Mouse (Mus musculus): ENCODE measurements around the gene Aifm2.
A peak's percentile ranks its signal among the peaks of the same experiment; 100 is the strongest.

The Aifm2 gene

GRCm38 (mm10) chr10:61717406-61718296 is 2.6 kb downstream of the Aifm2 start:
- no peak for DNase-seq

GRCm38 (mm10) chr10:61720331-61720730 is 5.3 kb downstream of the Aifm2 start:
- no peak for DNase-seq

- DNase-seq = no peak
Measured at GRCm38 (mm10) chr10:61722215-61722614, 7.2 kb downstream of the Aifm2 start.

- DNase-seq = no peak
Measured at GRCm38 (mm10) chr10:61723271-61723670, 8.2 kb downstream of the Aifm2 start.

GRCm38 (mm10) chr10:61729181-61729580 is 14.1 kb downstream of the Aifm2 start:
- DNase-seq = no peak

- no peak for DNase-seq
Measured at GRCm38 (mm10) chr10:61730171-61730570, 15.1 kb downstream of the Aifm2 start.

- peak; percentile 50 for DNase-seq
Measured at GRCm38 (mm10) chr10:61734377-61734776, 19.3 kb downstream of the Aifm2 start.

GRCm38 (mm10) chr10:61736671-61737078 is 21.6 kb downstream of the Aifm2 start:
- no peak for DNase-seq

GRCm38 (mm10) chr10:61737537-61737936 is 22.5 kb downstream of the Aifm2 start:
- DNase-seq = no peak

- DNase-seq = no peak
Measured at GRCm38 (mm10) chr10:61738126-61738525, 23.1 kb downstream of the Aifm2 start.

- no peak for DNase-seq
Measured at GRCm38 (mm10) chr10:61741306-61741705, 26.2 kb downstream of the Aifm2 start.

GRCm38 (mm10) chr10:61741873-61742272 is 26.8 kb downstream of the Aifm2 start:
- DNase-seq = peak; percentile 25

- DNase-seq = no peak
Measured at GRCm38 (mm10) chr10:61742336-61742735, 27.3 kb downstream of the Aifm2 start.

- DNase-seq = peak; percentile 67
Measured at GRCm38 (mm10) chr10:61745133-61745532, 30.1 kb downstream of the Aifm2 start.

- DNase-seq = no peak
Measured at GRCm38 (mm10) chr10:61747302-61747701, 32.2 kb downstream of the Aifm2 start.

- DNase-seq = peak; percentile 21
Measured at GRCm38 (mm10) chr10:61750014-61750413, 35.0 kb downstream of the Aifm2 start.

- DNase-seq = peak; percentile 76
Measured at GRCm38 (mm10) chr10:61751534-61752219, 36.6 kb downstream of the Aifm2 start.

GRCm38 (mm10) chr10:61753071-61753470 is 38.0 kb downstream of the Aifm2 start:
- no peak for DNase-seq

- peak; percentile 74 for DNase-seq
Measured at GRCm38 (mm10) chr10:61757022-61757421, 42.0 kb downstream of the Aifm2 start.

GRCm38 (mm10) chr10:61758904-61759303 is 43.8 kb downstream of the Aifm2 start:
- no peak for DNase-seq

- peak; percentile 76 for DNase-seq
Measured at GRCm38 (mm10) chr10:61759869-61760268, 44.8 kb downstream of the Aifm2 start.

- DNase-seq = peak; percentile 75
Measured at GRCm38 (mm10) chr10:61764689-61765088, 49.6 kb downstream of the Aifm2 start.

GRCm38 (mm10) chr10:61765558-61765957 is 50.5 kb downstream of the Aifm2 start:
- no peak for DNase-seq

GRCm38 (mm10) chr10:61766806-61767205 is 51.7 kb downstream of the Aifm2 start:
- DNase-seq = peak; percentile 72
